Mouse (Mus musculus) heart, adult 2 months (tissue): Measurements from ENCODE around the gene Gm49403.

Experiments
- CTCF ChIP-seq: fragments of 200-600 bp; IDR thresholded peaks from 2 replicates; pipeline ENCODE4 v1.8.1; 2022; ENCODE audit warnings: antibody characterized with exemption, mild to moderate bottlenecking, moderate library complexity
- EP300 ChIP-seq: fragments of 200-500 bp; IDR thresholded peaks from 2 replicates; pipeline ENCODE4 v1.6.1; 2011; ENCODE audit warnings: low read depth, low read length, control low read depth; ENCODE audit not compliant: insufficient read depth
- POLR2A ChIP-seq: fragments of 200-500 bp; IDR thresholded peaks from 2 replicates; pipeline ENCODE4 v1.6.1; 2011; ENCODE audit warnings: mild to moderate bottlenecking, low read depth, low read length, control low read depth; ENCODE audit not compliant: insufficient read depth

DNA sequence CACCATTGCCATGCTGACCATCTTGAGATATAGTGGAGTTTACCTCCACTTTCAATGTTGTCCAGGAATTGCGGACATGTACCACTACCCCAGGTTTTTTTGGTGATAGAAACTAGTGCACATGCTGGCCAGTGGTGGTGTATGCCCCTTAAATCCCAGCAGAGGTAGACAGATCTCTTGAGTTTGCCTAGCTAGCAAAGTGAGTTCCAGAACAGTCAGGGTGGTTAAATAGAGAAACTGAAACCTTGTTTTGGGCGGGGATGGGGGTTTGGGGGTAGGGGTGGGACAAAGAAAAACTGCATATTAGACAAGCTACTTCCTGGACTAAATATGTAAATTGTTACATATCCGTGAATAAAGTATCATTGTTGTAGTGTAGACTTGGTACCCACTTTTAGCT lies 35.3 kb downstream of the Gm49403 start:
- TF ChIP-seq POLR2A, result no peak
- TF ChIP-seq CTCF, result no peak
- TF ChIP-seq EP300, result no peak
